Mouse (Mus musculus) adrenal gland, adult 2 months (tissue): ENCODE results near the gene Fut2. TPM values are rescaled to one million over a fixed set of nuclear protein-coding genes. Genes with fewer than 3 reads are reported as not detected.
A peak's percentile ranks its signal among the peaks of the same experiment; 100 is the strongest.

Experiments
- DNase-seq: peaks from one replicate; pipeline ENCODE4 v3.0.0; 2021
- polyA plus RNA-seq: library from polyadenylated mRNA; depleted of rRNA; stranded (reverse); fragments of >200 nt; gene quantifications from 2 replicates; pipeline ENCODE4 v1.2.3, GENCODE M21; 2012
- total RNA-seq, 2 experiments: library from RNA; stranded (reverse); gene quantifications; 2 replicates each; pipeline ENCODE4 v1.2.3; 2021

The Fut2 gene
- total and polyA plus RNA-seq, 3 experiments: 0.09 TPM; not detected in 2

DNA sequence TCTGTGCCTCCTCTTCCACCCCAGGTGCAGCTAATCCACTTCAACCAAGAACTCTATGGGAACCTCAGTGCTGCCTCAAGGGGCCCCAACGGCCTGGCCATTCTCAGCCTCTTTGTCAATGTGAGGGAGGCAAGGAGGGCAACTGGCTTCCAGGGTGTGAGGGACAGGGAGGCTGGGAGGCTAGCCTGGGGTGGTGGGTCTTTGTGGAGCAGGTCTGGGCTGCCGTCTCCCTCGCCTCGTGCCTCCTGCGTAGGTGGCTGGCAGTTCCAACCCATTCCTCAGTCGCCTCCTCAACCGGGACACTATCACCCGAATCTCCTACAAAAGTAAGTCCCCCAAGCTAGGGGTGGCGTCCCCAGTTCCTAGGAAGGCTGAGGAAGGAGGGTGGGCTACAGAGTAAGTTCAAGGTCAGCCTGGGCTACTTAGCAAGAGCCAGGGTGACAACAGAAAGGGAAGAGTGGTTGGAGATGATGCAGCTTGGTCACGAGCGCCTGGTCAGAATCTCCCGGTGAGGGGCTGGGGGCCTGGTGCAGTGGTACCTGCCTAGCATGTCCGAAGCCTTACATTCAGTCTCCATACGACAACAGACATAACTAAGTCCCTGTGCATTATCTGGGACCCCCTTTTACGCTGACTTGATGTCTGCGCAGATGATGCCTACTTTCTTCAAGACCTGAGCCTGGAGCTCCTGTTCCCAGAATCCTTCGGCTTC, 36.8 kb upstream of the Fut2 start:
- no peak for DNase-seq

GRCm38 (mm10) chr7:45702316-45702715, 36.1 kb upstream of the Fut2 start:
- DNase-seq: no peak

DNA sequence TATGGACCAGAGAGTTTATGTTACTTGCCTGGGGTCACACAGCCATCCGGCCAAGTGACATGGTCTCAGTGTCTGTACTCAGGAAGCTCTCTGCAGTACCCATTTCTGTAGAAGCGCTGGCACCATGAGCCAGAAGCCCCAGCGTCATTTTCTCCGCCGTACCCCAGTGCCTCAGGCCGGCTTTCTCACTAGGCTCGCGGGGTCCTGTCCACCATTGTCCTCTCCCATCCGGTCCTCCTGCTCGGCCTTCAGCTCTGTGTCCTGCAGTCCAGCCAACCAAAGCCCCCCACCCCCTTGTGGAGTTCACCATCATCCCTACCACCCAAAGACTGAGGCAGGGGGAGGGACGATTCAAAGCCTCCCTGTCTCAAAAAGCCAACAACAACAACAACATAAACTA, 35.4 kb upstream of the Fut2 start:
- no peak for DNase-seq

- DNase-seq: no peak
Observed at GRCm38 (mm10) chr7:45701072-45701471, 34.9 kb upstream of the Fut2 start.

DNA sequence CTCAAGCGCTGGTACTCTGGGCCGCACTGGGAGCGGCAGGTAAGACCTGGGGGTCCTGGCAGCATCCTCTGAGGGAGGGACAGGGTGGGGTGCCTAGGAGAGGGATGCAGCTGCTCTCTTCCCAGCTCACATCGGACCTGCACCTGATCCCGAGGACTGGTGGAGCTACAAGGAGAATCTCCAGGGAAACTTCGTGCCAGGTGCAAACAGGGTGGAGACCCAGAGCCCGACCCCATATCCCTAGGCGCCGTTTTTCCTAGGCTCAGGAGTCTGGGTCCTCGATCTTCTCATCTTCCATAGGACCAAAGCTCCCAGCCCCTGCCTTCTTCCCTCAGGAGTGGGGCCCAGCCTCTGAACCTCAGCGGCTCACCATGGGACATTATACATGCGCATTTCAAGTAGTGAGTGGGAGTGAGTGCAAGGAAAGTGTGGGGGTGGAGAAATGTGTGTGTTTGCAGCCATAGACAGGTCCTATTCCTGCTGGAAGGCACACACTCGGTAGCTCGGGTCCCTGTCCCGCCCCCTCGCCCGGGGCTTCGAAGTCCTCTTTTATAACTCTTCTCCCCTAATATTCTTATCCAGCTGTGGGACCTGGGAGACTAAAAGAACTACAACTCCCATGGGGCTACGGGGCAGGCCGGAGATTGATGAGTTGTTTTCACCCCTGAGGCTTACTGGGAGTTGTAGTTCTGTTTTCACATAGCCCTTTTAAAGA, 34.3 kb upstream of the Fut2 start:
- DNase-seq: peak; percentile 87

GRCm38 (mm10) chr7:45699523-45700141, 33.4 kb upstream of the Fut2 start, which contains the start of gene Car11:
Gene Car11 (plus strand): TSS chr7:45699843.
- peak; percentile 45 for DNase-seq

DNA sequence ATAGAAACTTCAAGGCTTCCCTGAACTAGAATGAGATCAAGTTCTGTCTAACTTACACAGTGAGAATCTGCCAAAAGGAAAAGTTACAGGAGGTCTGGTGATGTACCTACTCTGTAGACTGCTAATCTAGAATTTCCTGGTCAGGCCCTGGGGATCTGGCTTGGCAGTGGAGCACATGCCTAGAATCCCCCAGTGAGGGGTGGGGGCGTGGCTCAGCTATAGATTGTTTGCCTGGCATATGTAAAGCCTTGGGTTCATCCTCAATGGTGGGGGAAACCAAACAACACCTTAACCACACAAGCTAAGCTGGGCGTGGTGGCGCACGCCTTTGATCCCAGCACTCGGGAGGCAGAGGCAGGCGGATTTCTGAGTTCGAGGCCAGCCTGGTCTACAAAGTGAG, 31.7 kb upstream of the Fut2 start:
- no peak for DNase-seq

DNA sequence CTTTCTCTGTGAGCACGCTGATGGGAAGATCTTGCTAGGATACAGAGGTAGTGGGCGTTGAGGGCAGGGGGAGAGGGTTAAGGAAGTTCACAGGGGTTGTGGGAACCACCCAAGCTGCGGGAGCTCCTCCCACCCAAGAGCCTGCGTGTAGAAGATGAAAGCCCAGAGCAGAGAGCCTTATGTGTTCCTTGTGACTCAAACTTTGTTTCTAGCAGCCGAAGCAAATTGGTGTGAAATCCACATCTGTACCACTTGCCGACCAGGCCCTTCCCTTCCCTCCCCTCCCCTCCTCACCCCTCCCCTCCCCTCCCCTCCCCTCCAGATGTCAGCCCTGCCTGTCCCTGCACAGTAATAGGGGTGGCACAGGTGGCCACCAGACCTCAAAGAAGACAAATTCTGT, 28.9 kb upstream of the Fut2 start:
- no peak for DNase-seq

- no peak for DNase-seq
Observed at GRCm38 (mm10) chr7:45693921-45694591, 27.9 kb upstream of the Fut2 start, which contains the start of gene Sec1. Gene Sec1 (minus strand): TSS chr7:45694402.

GRCm38 (mm10) chr7:45692364-45692763, 26.2 kb upstream of the Fut2 start:
- DNase-seq: no peak

- peak; percentile 40 for DNase-seq
Observed at GRCm38 (mm10) chr7:45689800-45690199, 23.6 kb upstream of the Fut2 start.

GRCm38 (mm10) chr7:45689099-45689498, 22.9 kb upstream of the Fut2 start:
- no peak for DNase-seq

DNA sequence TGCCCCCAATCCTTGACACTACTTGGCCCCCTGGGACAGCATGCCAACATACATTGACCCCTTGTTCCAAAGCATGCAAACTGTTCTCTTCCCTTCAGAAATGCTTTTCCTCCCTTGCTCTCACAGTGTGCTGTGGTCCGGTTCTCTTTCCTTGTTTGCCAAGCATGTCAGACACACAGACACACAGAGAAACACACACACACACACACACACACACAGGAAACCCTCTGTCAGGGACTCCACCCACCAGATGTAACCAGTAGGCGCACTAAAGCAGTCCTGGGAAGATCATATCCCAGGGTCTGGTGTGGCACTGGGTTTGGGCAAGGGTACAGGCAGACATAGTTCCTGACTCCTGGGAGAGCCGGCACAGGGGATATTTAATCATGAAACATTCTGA, 20.6 kb upstream of the Fut2 start:
- no peak for DNase-seq

GRCm38 (mm10) chr7:45685811-45686210, 19.6 kb upstream of the Fut2 start:
- no peak for DNase-seq

- DNase-seq: no peak
Observed at GRCm38 (mm10) chr7:45683396-45684050, 17.3 kb upstream of the Fut2 start, which contains the start of gene Ntn5. Gene Ntn5 (plus strand): TSS chr7:45684022.

DNA sequence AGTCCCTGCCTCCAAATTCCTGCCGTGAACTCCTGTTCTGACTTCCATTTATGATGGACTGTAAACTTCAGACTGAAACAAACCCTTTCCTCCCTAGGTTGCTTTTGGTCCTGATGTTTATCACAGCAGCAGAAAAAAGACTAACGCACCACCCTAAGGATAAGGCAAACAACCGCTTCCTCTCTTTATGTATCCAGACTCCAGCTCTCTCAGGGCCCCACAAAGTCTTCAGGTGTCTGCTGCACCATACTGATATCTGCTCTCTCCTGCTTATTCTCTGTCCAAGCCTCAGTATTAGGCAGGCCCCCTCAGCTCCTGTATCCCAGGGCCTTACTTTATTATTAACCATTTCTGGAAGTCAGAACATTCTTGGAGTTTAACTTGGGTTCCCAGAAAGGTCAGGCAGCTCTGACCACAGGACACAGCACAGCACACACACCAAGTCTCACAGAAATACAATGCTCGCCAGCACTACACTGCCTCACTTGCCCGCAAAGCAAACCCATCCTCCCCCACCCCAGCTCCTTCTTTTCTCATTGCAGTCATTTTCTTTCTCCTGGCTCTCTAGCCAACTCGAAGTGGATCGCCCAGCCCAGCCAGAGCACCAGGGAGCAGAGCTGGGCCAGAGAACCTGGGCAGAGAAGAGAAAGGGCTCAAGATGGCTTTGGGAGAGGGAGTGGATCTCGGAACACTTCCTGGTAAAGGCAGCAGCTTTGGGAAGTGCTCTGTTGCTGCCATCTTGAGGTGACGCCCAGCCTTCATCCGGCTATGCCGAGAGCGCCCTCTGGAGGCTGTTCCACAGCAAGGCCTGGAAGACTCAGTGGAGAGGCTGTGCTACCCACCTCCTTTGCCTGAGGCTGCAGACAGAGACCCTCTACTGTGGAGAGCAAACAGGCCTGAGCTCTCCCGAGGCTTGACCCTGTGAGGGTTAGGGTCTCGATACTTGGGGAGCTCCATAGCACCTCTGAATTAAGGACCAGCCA, 16.2 kb upstream of the Fut2 start:
- DNase-seq: peak; percentile 87

DNA sequence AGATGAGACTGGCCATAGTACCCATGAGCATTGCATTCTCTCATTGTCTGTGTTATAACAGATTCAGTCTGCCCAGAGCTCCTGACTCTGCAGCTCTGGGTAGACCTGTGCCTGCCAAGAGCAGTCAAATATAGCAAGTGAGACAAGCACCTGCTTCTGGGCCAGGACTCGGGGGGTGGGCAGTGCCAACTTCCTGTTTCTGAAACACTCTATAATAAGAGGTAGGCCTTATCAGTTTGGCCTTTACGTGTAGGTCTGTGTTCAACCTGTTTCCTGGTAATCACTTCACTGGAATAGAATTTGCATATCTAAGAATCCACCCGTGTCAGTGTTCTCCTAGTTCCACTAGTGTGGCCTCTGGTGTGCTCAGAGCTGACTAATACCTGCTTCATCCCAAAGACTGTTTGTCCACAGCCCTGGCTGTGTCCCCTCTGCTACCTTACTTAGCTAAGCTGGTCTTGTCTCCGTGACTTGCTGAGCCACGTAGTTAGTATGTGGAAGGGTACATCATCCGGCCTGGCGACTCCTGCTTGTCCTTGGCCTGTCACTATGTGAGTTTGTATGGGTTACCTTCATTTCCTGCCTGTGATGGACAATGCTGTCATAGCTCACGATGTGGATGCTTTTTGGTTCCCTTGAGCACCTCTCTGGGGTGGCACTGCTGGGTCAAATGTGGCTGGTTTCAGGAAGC, 15.0 kb upstream of the Fut2 start:
- no peak for DNase-seq

- DNase-seq: peak; percentile 81
Observed at GRCm38 (mm10) chr7:45679966-45680621, 13.9 kb upstream of the Fut2 start.

DNA sequence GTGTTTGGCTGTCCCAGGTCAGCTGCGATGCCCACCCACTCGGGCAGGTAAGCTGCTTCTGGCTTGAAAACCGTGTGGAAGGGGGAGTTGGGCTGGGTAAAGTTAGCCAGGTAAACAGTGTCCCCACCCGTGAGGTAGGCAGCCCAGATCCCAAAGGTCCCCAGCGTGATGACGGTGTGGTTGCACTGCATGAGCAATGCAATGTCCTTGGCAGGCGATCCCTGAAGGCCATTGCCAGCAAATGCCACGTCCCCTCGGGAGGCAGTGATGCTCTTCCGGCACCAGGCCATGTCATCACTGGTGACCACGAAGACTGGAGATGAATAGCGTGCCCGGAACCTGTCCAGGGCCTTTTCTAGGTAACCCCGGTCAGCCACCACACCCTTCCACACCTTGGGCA, 12.3 kb upstream of the Fut2 start:
- peak; percentile 85 for DNase-seq
